Mouse (Mus musculus) liver, adult 2 months (tissue): ENCODE data around the gene Tmem198b. TPM values are rescaled to one million over a fixed set of nuclear protein-coding genes. Genes with fewer than 3 reads are reported as not detected.
A peak's percentile ranks its signal among the peaks of the same experiment; 100 is the strongest.
"Not testable (repeated sequence)": the region's sequence is repeated elsewhere in the genome, so short reads cannot be mapped to it uniquely, and the experiment has no call there.

Source experiments
- DNase-seq: peaks from one replicate; pipeline ENCODE4 v3.0.0-alpha.2; 2011; ENCODE audit warnings: low read depth, low spot score; ENCODE audit errors: extremely low read depth
- H3K27ac ChIP-seq: fragments of 200-500 bp; replicated peaks from 2 replicates; pipeline ENCODE4 v1.5.1; 2012; ENCODE audit warnings: low read depth, mild to moderate bottlenecking, control low read depth, inconsistent platforms, low read length; ENCODE audit not compliant: insufficient read depth
- H3K27me3 ChIP-seq: fragments of 200-500 bp; 2 replicates; pipeline ENCODE4 v1.6.1; 2012; ENCODE audit warnings: mild to moderate bottlenecking, moderate library complexity, low read length, inconsistent platforms; ENCODE audit not compliant: control insufficient read depth, insufficient read depth
- H3K36me3 ChIP-seq: fragments of 200-500 bp; 2 replicates; pipeline ENCODE4 v1.6.1; 2012; ENCODE audit warnings: low read length, inconsistent platforms; ENCODE audit not compliant: control insufficient read depth, insufficient read depth
- H3K4me1 ChIP-seq: fragments of 200-500 bp; 2 replicates; pipeline ENCODE4 v1.6.1; 2011; ENCODE audit warnings: low read length; ENCODE audit not compliant: control insufficient read depth, insufficient read depth
- H3K4me3 ChIP-seq: fragments of 200-500 bp; 2 replicates; pipeline ENCODE4 v1.5.1; 2011; ENCODE audit warnings: low read depth, mild to moderate bottlenecking, control low read depth, low read length, moderate library complexity; ENCODE audit not compliant: insufficient read depth
- H3K79me2 ChIP-seq: fragments of 200-500 bp; 2 replicates; pipeline ENCODE4 v1.6.1; 2012; ENCODE audit warnings: inconsistent platforms, mild to moderate bottlenecking, low read length, moderate library complexity; ENCODE audit not compliant: control insufficient read depth, insufficient read depth
- H3K9ac ChIP-seq: fragments of 200-500 bp; 2 replicates; pipeline ENCODE4 v1.6.1; 2012; ENCODE audit warnings: low read depth, mild to moderate bottlenecking, control low read depth, inconsistent platforms, low read length
- CTCF ChIP-seq: fragments of 200-500 bp; IDR thresholded peaks from 2 replicates; pipeline ENCODE4 v1.5.1; 2011; ENCODE audit warnings: low read depth, low read length, control low read depth
- POLR2A ChIP-seq: fragments of 200-500 bp; IDR thresholded peaks from 2 replicates; pipeline ENCODE4 v1.6.1; 2011; ENCODE audit warnings: low read length, control low read depth; ENCODE audit not compliant: insufficient read depth; ENCODE audit errors: extremely low read depth
- WGBS: fragments of 180-500 bp; shearing (Covaris S2); methylation state at CpG from one replicate; pipeline ENCODE4 v1.1.7; 2018; 5-methylcytosine and 5-hydroxymethylcytosine counted together
- polyA plus RNA-seq: library from polyadenylated mRNA; depleted of rRNA; stranded (reverse); fragments of >200 nt; gene quantifications from 2 replicates; pipeline ENCODE4 v1.2.3, GENCODE M21; 2012
- total RNA-seq: library from RNA; depleted of rRNA; stranded (reverse); fragments of >200 nt; gene quantifications from 2 replicates; pipeline ENCODE4 v1.2.3, GENCODE M21; 2014

Tmem198b gene
- total and polyA plus RNA-seq, 2 experiments, result 1.3 to 5.7 TPM

DNA sequence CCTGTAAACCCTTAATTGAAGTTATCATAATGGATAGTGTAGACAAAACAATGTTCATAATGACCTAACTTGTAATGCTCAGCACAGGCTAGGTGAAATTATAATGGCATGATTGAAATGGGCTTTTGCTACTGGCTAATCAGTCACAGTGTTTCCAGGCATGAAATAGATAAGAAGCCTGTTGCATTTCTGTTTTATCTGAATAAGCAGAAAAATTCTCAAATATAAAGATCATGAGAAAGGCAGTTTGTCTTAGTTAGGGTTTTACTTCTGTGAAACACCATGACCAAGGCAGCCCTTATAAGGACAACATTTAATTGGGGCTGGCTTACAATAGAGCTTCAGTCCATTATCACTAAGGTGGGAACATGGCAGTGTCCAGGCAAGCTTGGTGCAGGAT is 36.4 kb upstream of the Tmem198b start:
- no peaks in the 10 kb centered on the region for H3K4me1 ChIP-seq
- H3K9ac ChIP-seq, result no peak overlapping the region
- no peak overlapping the region for H3K27ac ChIP-seq
- H3K79me2 ChIP-seq, result no peaks in the 10 kb centered on the region; the same call in 1 of the 2 replicates
- H3K4me3 ChIP-seq, result no peak overlapping the region
- TF ChIP-seq CTCF (no peak), POLR2A (no peak)
- no peak for DNase-seq
- no peaks in the 10 kb centered on the region for H3K27me3 ChIP-seq
- peaks cover 55% of the 10 kb centered on the region for H3K36me3 ChIP-seq

GRCm38 (mm10) chr10:128839434-128839833 is 35.3 kb upstream of the Tmem198b start:
- no peak overlapping the region for H3K9ac ChIP-seq
- TF ChIP-seq CTCF, result no peak
- no peak for TF ChIP-seq POLR2A
- no peak overlapping the region for H3K27ac ChIP-seq
- H3K4me1 ChIP-seq, result no peaks in the 10 kb centered on the region
- H3K79me2 ChIP-seq, result no peaks in the 10 kb centered on the region; the same call in 1 of the 2 replicates
- no peaks in the 10 kb centered on the region for H3K27me3 ChIP-seq
- H3K36me3 ChIP-seq, result peaks cover 52% of the 10 kb centered on the region
- H3K4me3 ChIP-seq, result no peak overlapping the region
- no peak for DNase-seq

DNA sequence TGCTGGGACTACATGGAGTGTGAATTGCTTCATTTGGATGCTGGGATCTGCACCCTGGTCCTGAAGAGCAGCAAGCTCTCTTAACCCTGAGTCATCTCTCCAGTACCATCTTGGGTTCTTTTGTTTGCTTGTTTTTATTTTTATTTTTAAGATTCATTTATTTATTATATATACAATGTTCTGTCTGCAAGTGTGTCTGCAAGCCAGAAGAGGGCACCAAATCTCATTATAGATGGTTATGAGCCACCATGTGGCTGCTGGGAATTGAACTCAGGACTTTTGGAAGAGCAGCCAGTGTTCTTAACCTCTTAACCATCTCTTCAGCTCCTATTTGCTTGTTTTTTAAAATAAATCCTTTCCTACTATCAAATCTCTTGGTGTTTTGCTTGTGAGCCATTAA is 33.2 kb upstream of the Tmem198b start:
- H3K36me3 ChIP-seq, result peaks cover 49% of the 10 kb centered on the region
- no peak for TF ChIP-seq POLR2A
- no peak for TF ChIP-seq CTCF
- H3K4me3 ChIP-seq, result no peak overlapping the region

GRCm38 (mm10) chr10:128823821-128824220 is 19.7 kb upstream of the Tmem198b start:
- WGBS, result 93% methylated on average over 9 of the region's 9 CpGs
- no peak for DNase-seq
- Histone ChIP-seq H3K27me3 (no peaks in the 10 kb centered on the region), H3K36me3 (peaks cover 6% of the 10 kb centered on the region), H3K79me2 (peaks cover 18% of the 10 kb centered on the region; the same call in 1 of the 2 replicates), H3K4me3 (no peak overlapping the region), H3K9ac (no peak overlapping the region), H3K4me1 (peaks cover 14% of the 10 kb centered on the region), H3K27ac (no peak overlapping the region)
- no peak for TF ChIP-seq POLR2A
- no peak for TF ChIP-seq CTCF

More for the DNA sequence above, 33.2 kb upstream of the Tmem198b start:
- H3K27me3 ChIP-seq, result no peaks in the 10 kb centered on the region
- no peaks in the 10 kb centered on the region; the same call in 1 of the 2 replicates for H3K79me2 ChIP-seq
- DNase-seq, result no peak
- H3K27ac ChIP-seq, result no peak overlapping the region
- H3K9ac ChIP-seq, result no peak overlapping the region
- H3K4me1 ChIP-seq, result no peaks in the 10 kb centered on the region

- H3K9ac ChIP-seq, H3K27me3 ChIP-seq, H3K36me3 ChIP-seq, H3K4me3 ChIP-seq, DNase-seq, H3K27ac ChIP-seq: not testable (repeated sequence)
- peaks cover 14% of the 10 kb centered on the region for H3K4me1 ChIP-seq
- peaks cover 15% of the 10 kb centered on the region; the same call in 1 of the 2 replicates for H3K79me2 ChIP-seq
- WGBS, result 61% methylated on average over 4 of the region's 4 CpGs
These were observed 18.9 kb upstream of the Tmem198b start for GRCm38 (mm10) chr10:128823087-128823486.

DNA sequence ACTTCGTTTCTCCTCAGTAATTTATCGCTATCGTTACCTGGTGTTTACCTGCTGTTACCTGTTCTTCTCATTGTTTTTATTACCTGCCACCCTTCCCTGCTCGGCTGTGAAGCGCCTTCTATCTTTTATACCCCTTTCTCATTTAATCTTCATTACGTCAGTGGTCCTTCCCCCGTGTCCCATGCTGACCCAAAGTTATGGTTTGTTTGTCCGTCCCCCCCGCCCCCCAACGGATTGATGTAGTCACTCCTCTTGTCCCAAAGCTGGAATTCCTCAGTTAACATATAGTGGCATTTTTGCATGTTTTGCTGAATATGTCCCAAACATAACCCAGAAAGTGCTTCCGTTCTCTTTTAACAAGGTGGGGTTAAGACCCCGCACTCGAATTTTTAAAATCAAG is 18.0 kb upstream of the Tmem198b start:
- Histone ChIP-seq H3K4me3 (peak overlapping the region; percentile 67), H3K79me2 (peaks cover 15% of the 10 kb centered on the region; the same call in 1 of the 2 replicates), H3K9ac (peak overlapping the region; percentile 80), H3K27me3 (no peaks in the 10 kb centered on the region), H3K27ac (peak overlapping the region; percentile 61), H3K4me1 (peaks cover 14% of the 10 kb centered on the region), H3K36me3 (peaks cover 16% of the 10 kb centered on the region; the same call in 1 of the 2 replicates)
- TF ChIP-seq CTCF (no peak), POLR2A (no peak)
- WGBS, result under 1% methylated on average over 13 of the region's 13 CpGs
- no peak for DNase-seq
